ENCODE assay signal across 18 mouse cellular contexts in the genomic region with DNA sequence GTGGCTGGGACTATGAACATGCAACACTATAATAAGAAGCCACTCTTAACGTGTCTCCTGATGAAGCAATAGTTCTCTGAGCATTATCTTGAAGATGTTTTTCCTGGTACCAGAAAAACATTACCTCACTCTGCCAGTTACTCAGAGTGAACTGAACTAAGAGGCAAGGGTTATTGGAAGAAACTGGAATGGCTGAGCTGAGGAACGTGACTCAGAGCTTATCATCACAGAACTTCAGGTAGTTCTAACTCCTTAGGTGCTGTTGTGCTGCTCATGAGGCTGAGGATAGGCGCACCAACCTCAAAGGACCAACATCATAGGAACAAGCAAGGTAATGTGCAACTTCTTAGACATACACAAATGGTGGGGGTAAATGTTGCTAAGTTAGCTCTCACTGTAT.
"Had no signal": no experiment of that assay in that cellular context is flagged by ENCODE, and none has a peak within 500 bp of the region (broad histone marks: within the 10 kb centered on the region; RNA-seq: fewer than 3 reads in every experiment).

No protein-coding gene starts in this region.

- H3K4me2 ChIP-seq: limb, embryonic 13.5 days; liver, embryonic 13.5 days; midbrain, embryonic 13.5 days had no signal

- H3K4me1 ChIP-seq: midbrain, embryonic 13.5 days had no signal

- H3K9ac ChIP-seq: limb, embryonic 13.5 days; liver, embryonic 13.5 days; midbrain, embryonic 13.5 days had no signal

- H3K27me3 ChIP-seq: limb, embryonic 13.5 days; liver, embryonic 13.5 days; midbrain, embryonic 13.5 days had no signal

- H3K27ac ChIP-seq: limb, embryonic 10.5 days; limb, embryonic 13.5 days; liver, embryonic 13.5 days; midbrain, embryonic 13.5 days had no signal

- DNase-seq: kidney, adult 18-20 months; kidney, adult 9 months; kidney, postnatal 14 days; kidney, postnatal 4 days; liver, embryonic 13.5 days; lung, adult 2 months; lung, postnatal 14 days; lung, postnatal 4 days; right cerebral cortex, adult 18-20 months; right cerebral cortex, postnatal 14 days; right cerebral cortex, postnatal 4 days; thymus, postnatal 25 days had no signal

- H3K4me3 ChIP-seq: limb, embryonic 10.5 days; limb, embryonic 13.5 days; liver, embryonic 13.5 days; midbrain, embryonic 13.5 days; myocyte had no signal

- H3K36me3 ChIP-seq: limb, embryonic 10.5 days; limb, embryonic 13.5 days; liver, embryonic 13.5 days; midbrain, embryonic 13.5 days had no signal

- ATAC-seq: inflammation-experienced regulatory T-cells, adult 6 months; midbrain, embryonic 16.5 days had no signal

- H3K9me3 ChIP-seq: liver, embryonic 13.5 days had no signal
